Mouse (Mus musculus) mature B cell (primary cell): ENCODE measurements around the gene Taf9.

Experiments used
- in situ Hi-C: fragments of 300-500 bp; cut with MboI; formaldehyde crosslinking; loops from 2 replicates; pipeline ENCODE4 v1.14.3; 2019

The Taf9 gene

DNA sequence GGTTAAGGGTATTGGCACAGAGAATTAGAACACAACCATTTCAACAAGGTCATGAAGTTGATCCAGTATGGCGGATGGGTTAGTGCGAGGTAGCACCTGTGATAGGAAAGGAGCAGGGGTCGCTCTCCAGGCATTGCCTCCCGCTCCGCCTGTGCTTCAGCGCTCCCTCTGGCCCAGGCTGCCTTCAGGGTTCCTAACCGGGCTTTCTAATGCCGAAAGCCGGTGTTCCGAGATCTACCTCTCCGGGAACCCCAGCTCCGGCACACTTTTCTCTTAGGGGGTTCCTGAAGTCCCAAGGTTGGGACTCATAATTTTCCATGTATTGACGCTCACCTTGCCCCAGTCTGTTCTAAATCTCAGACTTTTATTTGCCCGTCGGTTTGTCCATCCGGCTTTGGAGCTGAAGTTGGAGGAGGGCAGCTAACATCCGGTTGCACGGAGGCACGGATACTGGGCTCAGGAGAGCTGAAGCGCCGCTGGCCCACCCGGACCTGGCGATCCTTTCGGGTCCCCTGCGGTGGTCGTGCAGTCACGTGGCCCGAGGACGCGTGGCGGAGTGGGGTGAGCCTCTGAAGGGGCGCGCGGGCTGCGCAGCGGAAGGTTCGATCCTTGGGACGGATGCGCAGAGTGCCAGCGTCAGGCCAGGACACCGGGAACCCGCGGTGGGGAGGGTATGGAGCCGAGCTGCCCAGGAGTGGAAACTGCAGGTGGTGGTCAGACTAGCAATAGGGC, 18.1 kb downstream of the Taf9 start, which contains the start of gene Ccdc125:
TSS of gene Ccdc125 (plus strand) at position 427 of the 732 bp plus-strand sequence.
- in situ Hi-C loops = no loop called here

GRCm38 (mm10) chr13:100670181-100670741, 18.9 kb downstream of the Taf9 start:
- in situ Hi-C loops = no loop called here

DNA sequence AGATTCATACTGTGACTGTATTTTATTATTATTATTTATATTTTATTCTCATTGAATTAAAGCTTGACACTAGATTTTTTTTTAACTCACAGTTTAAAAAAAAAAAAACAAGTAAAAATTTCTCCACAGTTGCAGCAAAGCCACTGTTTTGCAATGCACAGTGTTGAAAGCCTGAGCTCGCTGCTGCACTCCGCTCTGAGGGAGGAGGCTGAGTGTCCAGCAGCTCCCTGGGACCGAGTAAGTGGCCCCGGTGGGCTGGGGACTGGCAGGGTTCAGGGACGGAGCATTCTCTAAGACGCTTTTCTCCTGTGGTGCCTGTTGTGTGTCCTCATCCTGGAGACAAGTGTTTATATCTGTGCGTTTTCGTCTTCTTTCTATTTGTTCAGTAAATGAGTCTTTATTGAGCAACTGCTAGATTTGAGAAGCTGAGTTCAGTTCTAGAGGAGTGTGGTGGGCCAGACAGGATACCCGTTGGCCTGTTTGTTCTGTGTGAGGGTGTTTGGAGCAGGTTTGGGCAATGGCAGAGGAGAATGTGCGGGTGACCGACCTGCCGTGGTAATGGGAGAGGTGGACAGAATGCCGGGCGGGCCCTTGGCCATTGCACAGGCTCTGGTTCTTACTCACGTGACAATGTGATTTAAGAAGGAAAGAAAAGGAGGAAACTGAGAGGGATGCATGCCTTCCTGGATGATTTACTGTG, 24.7 kb downstream of the Taf9 start:
- in situ Hi-C loops = no loop called here

- in situ Hi-C loops = no loop called here
Observed at GRCm38 (mm10) chr13:100681615-100682014, 30.2 kb downstream of the Taf9 start.

- in situ Hi-C loops = no loop called here
Observed at GRCm38 (mm10) chr13:100682837-100683236, 31.5 kb downstream of the Taf9 start.

GRCm38 (mm10) chr13:100684355-100684754, 33.0 kb downstream of the Taf9 start:
- in situ Hi-C loops = no loop called here

DNA sequence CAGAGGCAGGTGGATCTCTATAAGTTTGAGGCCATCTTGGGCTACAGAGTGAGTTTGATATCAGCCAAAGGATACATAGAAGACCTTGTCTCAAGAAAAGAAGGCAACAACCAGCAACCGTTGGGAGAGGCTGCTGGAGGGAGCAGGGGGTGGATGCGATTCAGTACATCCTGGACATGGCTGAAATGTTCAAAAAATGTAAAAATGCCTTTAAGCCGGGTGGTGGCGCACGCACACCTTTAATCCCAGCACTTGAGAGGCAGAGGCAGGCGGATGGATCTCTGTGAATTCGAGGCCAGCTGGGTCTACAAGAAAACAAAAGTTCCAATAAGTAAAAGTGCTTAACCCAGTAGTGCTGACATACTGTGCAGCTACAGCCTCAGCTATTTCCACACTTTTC, 36.1 kb downstream of the Taf9 start:
- in situ Hi-C loops = no loop called here

DNA sequence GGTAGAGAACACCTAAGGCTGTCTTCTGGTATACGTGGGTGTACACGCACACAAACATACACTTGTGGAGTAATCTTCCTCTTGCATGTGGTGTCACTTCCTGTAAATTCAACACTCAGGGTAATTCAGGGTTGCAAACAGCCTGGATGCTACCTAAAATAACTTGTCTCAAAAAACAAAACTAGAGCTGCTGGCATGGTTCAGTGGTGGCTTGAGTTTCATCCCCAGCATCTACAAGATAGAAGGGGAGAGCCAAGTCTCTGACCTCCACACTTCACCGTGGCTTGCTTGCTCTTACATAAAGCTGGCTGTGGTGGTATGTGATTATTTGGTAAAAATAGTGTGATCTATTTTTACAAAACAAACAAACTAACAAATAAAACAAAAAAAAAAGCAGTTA, 46.2 kb downstream of the Taf9 start:
- in situ Hi-C loops = no loop called here

DNA sequence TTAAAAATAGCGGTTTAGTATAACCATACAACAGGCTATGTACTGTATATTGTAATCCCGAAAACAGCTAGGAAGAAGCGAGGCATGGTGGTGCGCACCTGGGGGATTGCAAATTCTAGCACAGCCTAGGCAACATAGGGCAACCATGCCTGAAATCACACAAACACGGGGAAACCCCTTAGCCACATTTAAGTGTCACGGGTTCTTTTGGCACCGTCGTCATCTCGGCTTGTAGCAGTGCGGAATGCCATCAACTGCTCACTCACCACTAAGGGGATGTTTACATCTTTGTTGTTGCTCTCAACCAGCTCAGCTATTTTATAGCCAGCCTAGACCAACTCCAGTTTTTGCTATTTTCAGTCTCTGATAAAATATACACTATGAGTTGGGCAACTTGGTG, 47.5 kb downstream of the Taf9 start:
- in situ Hi-C loops = no loop called here

DNA sequence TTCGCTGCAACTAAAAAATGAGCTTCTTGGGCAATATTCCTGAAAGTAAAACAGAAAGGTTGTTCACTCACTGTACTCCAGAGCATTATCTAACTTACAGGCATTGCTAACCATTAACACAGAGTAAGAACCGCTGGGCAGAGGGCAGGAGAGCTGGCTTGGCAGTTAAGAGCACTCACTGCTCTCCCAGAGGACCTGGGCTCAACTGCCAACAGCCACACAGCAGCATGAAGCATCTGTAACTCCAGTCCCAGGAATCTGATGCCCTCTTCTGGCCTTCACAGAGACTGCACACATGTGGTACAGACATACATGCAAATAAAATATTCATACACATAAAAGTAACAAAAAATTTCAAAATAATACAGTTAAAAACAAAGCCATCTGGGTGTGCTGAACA, 52.1 kb downstream of the Taf9 start:
- in situ Hi-C loops = no loop called here
